ENCODE assay signal across 10 mouse cellular contexts in genomic region chr19:46959536-46959935, GRCm38 (mm10). TPM values are rescaled to one million over a fixed set of nuclear protein-coding genes. Genes with fewer than 3 reads are reported as not detected.
DNase-seq lines count a peak whose midpoint lies in the region; ATAC-seq and TF ChIP-seq lines count a peak whose summit lies in the region.
"Had no signal": no experiment of that assay in that cellular context is flagged by ENCODE, and none has a peak within 500 bp of the region (broad histone marks: within the 10 kb centered on the region; RNA-seq: fewer than 3 reads in every experiment).

No protein-coding gene starts in this region.

- peak overlapping the region; percentile 98 for H3K9ac ChIP-seq in heart, embryonic 14.5 days (ENCODE audit: low read length)
- no peak overlapping the region; the same call in 1 of the 2 replicates for H3K9ac ChIP-seq in midbrain, embryonic 13.5 days (replicated peaks)
- no peak overlapping the region for H3K9ac ChIP-seq in midbrain, embryonic 15.5 days
- no peak overlapping the region for H3K9ac ChIP-seq in limb, embryonic 14.5 days (ENCODE audit: low read depth, low read length, severe bottlenecking)
- no peak overlapping the region for H3K9ac ChIP-seq in stomach, embryonic 16.5 days (ENCODE audit: low read length)

- no peak for DNase-seq in heart, postnatal 10 days
- no peak for DNase-seq in limb, embryonic 14.5 days (ENCODE audit: low spot score)
- DNase-seq in layer of hippocampus, postnatal 10 days (ENCODE audit: low spot score in 2 of 2), result no peak
- DNase-seq: cerebellum, postnatal 25 days; gastrocnemius, postnatal 14 days had no signal

- no peak for ATAC-seq in heart, embryonic 14.5 days (ENCODE audit: insufficient number of reproducible peaks, insufficient read depth, low FRiP score, low read depth)
- no peak for ATAC-seq in midbrain, embryonic 13.5 days
- ATAC-seq in midbrain, embryonic 15.5 days (replicated peaks), result no peak
- no peak for ATAC-seq in limb, embryonic 14.5 days (ENCODE audit: low FRiP score, low read depth)
- no peak for ATAC-seq in stomach, embryonic 16.5 days (ENCODE audit: insufficient read depth, low FRiP score)
- ATAC-seq: intestine, embryonic 16.5 days had no signal

- 26% methylated on average over 3 of the region's 3 CpGs for WGBS in heart, embryonic 14.5 days
- 83% methylated on average over 3 of the region's 3 CpGs for WGBS in midbrain, embryonic 13.5 days
- 75% methylated on average over 3 of the region's 3 CpGs for WGBS in midbrain, embryonic 15.5 days
- WGBS in limb, embryonic 14.5 days, result 69% methylated on average over 3 of the region's 3 CpGs
- WGBS in stomach, embryonic 16.5 days, result 77% methylated on average over 3 of the region's 3 CpGs

- H3K36me3 ChIP-seq in heart, embryonic 14.5 days (ENCODE audit: control insufficient read depth, insufficient read depth, low read length), result 0 out of 2 replicates have a peak, but pooled peaks cover 8% of the 10 kb centered on the region
- H3K36me3 ChIP-seq in midbrain, embryonic 13.5 days, result no peaks in the 10 kb centered on the region
- no peaks in the 10 kb centered on the region for H3K36me3 ChIP-seq in midbrain, embryonic 15.5 days (replicated peaks)
- H3K36me3 ChIP-seq in limb, embryonic 14.5 days (ENCODE audit: control insufficient read depth, insufficient read depth, low read length), result no peaks in the 10 kb centered on the region; the same call in 1 of the 2 replicates
- no peaks in the 10 kb centered on the region for H3K36me3 ChIP-seq in stomach, embryonic 16.5 days (ENCODE audit: control insufficient read depth, insufficient read depth, low read length)

- peaks cover 5 to 53% of the 10 kb centered on the region in 2 experiments; a peak in 3 of 4 replicates for H3K4me1 ChIP-seq in heart, embryonic 14.5 days (ENCODE audit: control insufficient read depth in 2 of 2, insufficient read depth in 2 of 2, low read length in 2 of 2)
- peaks cover 28% of the 10 kb centered on the region for H3K4me1 ChIP-seq in midbrain, embryonic 13.5 days (replicated peaks)
- H3K4me1 ChIP-seq in midbrain, embryonic 15.5 days, result peaks cover 28% of the 10 kb centered on the region
- peaks cover 24% of the 10 kb centered on the region for H3K4me1 ChIP-seq in limb, embryonic 14.5 days (ENCODE audit: control insufficient read depth, insufficient read depth, low read length)
- peaks cover 34% of the 10 kb centered on the region for H3K4me1 ChIP-seq in stomach, embryonic 16.5 days (ENCODE audit: control insufficient read depth, insufficient read depth, low read length)

- no peaks in the 10 kb centered on the region for H3K27me3 ChIP-seq in heart, embryonic 14.5 days (ENCODE audit: control insufficient read depth, insufficient read depth, low read length)
- no peaks in the 10 kb centered on the region for H3K27me3 ChIP-seq in midbrain, embryonic 13.5 days
- H3K27me3 ChIP-seq in midbrain, embryonic 15.5 days (replicated peaks), result no peaks in the 10 kb centered on the region
- H3K27me3 ChIP-seq in limb, embryonic 14.5 days (ENCODE audit: control insufficient read depth, insufficient read depth, low read length), result no peaks in the 10 kb centered on the region
- H3K27me3 ChIP-seq in stomach, embryonic 16.5 days (ENCODE audit: control insufficient read depth, insufficient read depth, low read length), result no peaks in the 10 kb centered on the region

- H3K4me2 ChIP-seq in heart, embryonic 14.5 days (ENCODE audit: low read length), result peak overlapping the region; percentile 87
- H3K4me2 ChIP-seq in midbrain, embryonic 13.5 days (replicated peaks), result peak overlapping the region; percentile 72; the same call in 1 of the 2 replicates
- H3K4me2 ChIP-seq in midbrain, embryonic 15.5 days, result no peak overlapping the region
- no peak overlapping the region for H3K4me2 ChIP-seq in limb, embryonic 14.5 days (replicated peaks; ENCODE audit: low read depth, low read length, severe bottlenecking)
- H3K4me2 ChIP-seq in stomach, embryonic 16.5 days (ENCODE audit: low read depth, low read length), result peak overlapping the region; percentile 63; the same call in 1 of the 2 replicates

- intact Hi-C loops in heart, postnatal 10 days (cut with DNase I), result no loop called here

- H3K4me3 ChIP-seq in heart, embryonic 14.5 days (ENCODE audit: control insufficient read depth in 1 of 2, insufficient read depth in 1 of 2, low read depth in 1 of 2, low read length in 2 of 2), result peak overlapping the region in 1 of 2 experiments; percentile 77; a peak in 1 of 4 replicates
- no peak overlapping the region for H3K4me3 ChIP-seq in midbrain, embryonic 13.5 days (replicated peaks)
- H3K4me3 ChIP-seq in midbrain, embryonic 15.5 days, result no peak overlapping the region
- no peak overlapping the region for H3K4me3 ChIP-seq in limb, embryonic 14.5 days (replicated peaks; ENCODE audit: low read length)
- H3K4me3 ChIP-seq in stomach, embryonic 16.5 days (replicated peaks; ENCODE audit: low read length), result no peak overlapping the region

- H3K9me3 ChIP-seq in heart, embryonic 14.5 days (ENCODE audit: control insufficient read depth, low read length), result no peaks in the 10 kb centered on the region
- no peaks in the 10 kb centered on the region for H3K9me3 ChIP-seq in midbrain, embryonic 13.5 days
- no peaks in the 10 kb centered on the region for H3K9me3 ChIP-seq in midbrain, embryonic 15.5 days
- no peaks in the 10 kb centered on the region for H3K9me3 ChIP-seq in limb, embryonic 14.5 days (ENCODE audit: control insufficient read depth, low read length)
- H3K9me3 ChIP-seq in stomach, embryonic 16.5 days (replicated peaks; ENCODE audit: control insufficient read depth, low read length), result no peaks in the 10 kb centered on the region

- H3K27ac ChIP-seq in heart, embryonic 14.5 days (replicated peaks in 1 of 2; ENCODE audit: control insufficient read depth in 1 of 2, insufficient read depth in 1 of 2, low read depth in 2 of 2, low read length in 2 of 2), result peak overlapping the region; percentile 56 to 99
- no peak overlapping the region for H3K27ac ChIP-seq in midbrain, embryonic 13.5 days
- H3K27ac ChIP-seq in midbrain, embryonic 15.5 days, result no peak overlapping the region
- H3K27ac ChIP-seq in limb, embryonic 14.5 days (replicated peaks; ENCODE audit: low read depth, low read length), result peak overlapping the region; percentile 38; the same call in 1 of the 2 replicates
- H3K27ac ChIP-seq in stomach, embryonic 16.5 days (ENCODE audit: low read length), result peak overlapping the region; percentile 11; the same call in 1 of the 2 replicates

- TF ChIP-seq POLR2A in limb, embryonic 14.5 days (IDR thresholded peaks at IDR 0.05; ENCODE audit: borderline replicate concordance, extremely low read depth, insufficient read depth, insufficient read length), result no peak

RNA-seq across cellular contexts. Expression of gene Ina, which starts 55.0 kb away (rescaled TPM):
- polyA plus RNA-seq in heart, embryonic 14.5 days (2014; fragmentation: Nextera tagmentation; extraction: Ambion mirVana), result 0.30 TPM in 1 of 2 replicates, not detected in the other
- not detected for total RNA-seq in heart, postnatal 10 days (2021)
- 481 and 511 TPM in 2 replicates for polyA plus RNA-seq in midbrain, embryonic 13.5 days (2015; fragmentation: Nextera tagmentation; extraction: Ambion mirVana)
- 589 and 592 TPM in 2 replicates for polyA plus RNA-seq in midbrain, embryonic 15.5 days (2015; fragmentation: Nextera tagmentation; extraction: Ambion mirVana)
- 1.2 and 1.3 TPM in 2 replicates for polyA plus RNA-seq in limb, embryonic 14.5 days (2012; rRNA removed)
- polyA plus RNA-seq in limb, embryonic 14.5 days (2014; fragmentation: Nextera tagmentation; extraction: Ambion mirVana), result 0.40 and 0.48 TPM in 2 replicates
- polyA plus RNA-seq in stomach, embryonic 16.5 days (2015; fragmentation: Nextera tagmentation; extraction: Ambion mirVana), result 5.7 and 6.5 TPM in 2 replicates
- total RNA-seq in layer of hippocampus, postnatal 10 days (2021), result 100 to 1,000 TPM; 197 to 202 TPM
- total RNA-seq: gastrocnemius, postnatal 14 days had no signal

RNA-seq across cellular contexts. Expression of gene Nt5c2, which starts 55.4 kb away (rescaled TPM):
- 115 and 126 TPM in 2 replicates for polyA plus RNA-seq in heart, embryonic 14.5 days (2014; fragmentation: Nextera tagmentation; extraction: Ambion mirVana)
- total RNA-seq in heart, postnatal 10 days (2021), result 100 to 1,000 TPM; 107 to 127 TPM
- polyA plus RNA-seq in midbrain, embryonic 13.5 days (2015; fragmentation: Nextera tagmentation; extraction: Ambion mirVana), result 96.0 and 97.2 TPM in 2 replicates
- 87.7 and 90.5 TPM in 2 replicates for polyA plus RNA-seq in midbrain, embryonic 15.5 days (2015; fragmentation: Nextera tagmentation; extraction: Ambion mirVana)
- polyA plus RNA-seq in limb, embryonic 14.5 days (2012; rRNA removed), result 28.2 and 32.9 TPM in 2 replicates
- 67.1 and 68.7 TPM in 2 replicates for polyA plus RNA-seq in limb, embryonic 14.5 days (2014; fragmentation: Nextera tagmentation; extraction: Ambion mirVana)
- 86.4 and 91.2 TPM in 2 replicates for polyA plus RNA-seq in stomach, embryonic 16.5 days (2015; fragmentation: Nextera tagmentation; extraction: Ambion mirVana)
- total RNA-seq in layer of hippocampus, postnatal 10 days (2021), result 10 to 100 TPM; 65.6 to 78.1 TPM

Comparison
In these comparisons a context has a peak if more than half of its experiments do, and no peak if none do; other contexts are left out.
1. H3K4me2 ChIP-seq: peak in heart, embryonic 14.5 days (single experiment), midbrain, embryonic 13.5 days (single experiment) and stomach, embryonic 16.5 days (single experiment); none in midbrain, embryonic 15.5 days (single experiment) and limb, embryonic 14.5 days (single experiment).
2. H3K27ac ChIP-seq: peak in heart, embryonic 14.5 days (2 of 2), limb, embryonic 14.5 days (single experiment) and stomach, embryonic 16.5 days (single experiment); none in midbrain, embryonic 13.5 days (single experiment) and midbrain, embryonic 15.5 days (single experiment).
3. RNA of gene Ina, which starts 55.0 kb away (polyA plus RNA-seq): 589 to 592 TPM in midbrain, embryonic 15.5 days and 481 to 511 TPM in midbrain, embryonic 13.5 days; 5.7 to 6.5 TPM in stomach, embryonic 16.5 days, 0.40 to 1.3 TPM in limb, embryonic 14.5 days and 0.30 TPM in heart, embryonic 14.5 days; every median in the first group is over 10 times any median in the second.